In genomic region chr5:136045408-136045807, GRCm38 (mm10) we compare ENCODE assay signal across 9 mouse cellular contexts. TPM values are rescaled to one million over a fixed set of nuclear protein-coding genes. Genes with fewer than 3 reads are reported as not detected.
DNase-seq lines count a peak whose midpoint lies in the region; ATAC-seq and TF ChIP-seq lines count a peak whose summit lies in the region.
"Had no signal": no experiment of that assay in that cellular context is flagged by ENCODE, and none has a peak within 500 bp of the region (broad histone marks: within the 10 kb centered on the region; RNA-seq: fewer than 3 reads in every experiment).

No protein-coding gene starts in this region.

- 28% methylated on average over 9 of the region's 9 CpGs for WGBS in forebrain, postnatal 0 days
- 44% methylated on average over 9 of the region's 9 CpGs for WGBS in forebrain, embryonic 11.5 days
- WGBS in limb, embryonic 11.5 days: 42% methylated on average over 9 of the region's 9 CpGs

- no peaks in the 10 kb centered on the region for H3K9me3 ChIP-seq in forebrain, postnatal 0 days (ENCODE audit: low read length)
- no peaks in the 10 kb centered on the region for H3K9me3 ChIP-seq in forebrain, embryonic 11.5 days (ENCODE audit: control insufficient read depth, low read length)
- H3K9me3 ChIP-seq in limb, embryonic 11.5 days (ENCODE audit: control insufficient read depth, low read length): no peaks in the 10 kb centered on the region
- H3K9me3 ChIP-seq: hindbrain, embryonic 15.5 days had no signal

- H3K4me2 ChIP-seq in forebrain, postnatal 0 days (ENCODE audit: low read depth): no peak overlapping the region
- no peak overlapping the region for H3K4me2 ChIP-seq in forebrain, embryonic 11.5 days (ENCODE audit: low read depth, low read length, severe bottlenecking)
- no peak overlapping the region for H3K4me2 ChIP-seq in limb, embryonic 11.5 days (ENCODE audit: low read depth, severe bottlenecking)
- H3K4me2 ChIP-seq: hindbrain, embryonic 15.5 days had no signal

- in situ Hi-C loops in Patski (cut with MboI; ENCODE audit: low pct_unique_long_range_greater_than_20kb): loop anchor here (5.0 kb wide), 2 partner anchors 63 to 143 kb away; partner anchors contain the start of gene Zp3

- POLR2A ChIA-PET in Patski (lab: Charles Lee): no interaction called here

- DNase-seq in forebrain, postnatal 0 days: no peak
- DNase-seq in forebrain, embryonic 11.5 days (ENCODE audit: low spot score): no peak
- peak; percentile 55 for DNase-seq in 3T3-L1 (ENCODE audit: low read depth, low spot score)
- no peak for DNase-seq in Patski (ENCODE audit: low read depth, low spot score)
- DNase-seq in limb, embryonic 11.5 days (ENCODE audit: low spot score): peak; percentile 41
- DNase-seq in layer of hippocampus, postnatal 14 days (ENCODE audit: low spot score in 2 of 2): no peak
- DNase-seq in heart, adult 11 months: no peak
- DNase-seq in left cerebral cortex, adult 11 months (ENCODE audit: low spot score): no peak

- no peaks in the 10 kb centered on the region for H3K4me1 ChIP-seq in forebrain, postnatal 0 days (ENCODE audit: insufficient read depth)
- H3K4me1 ChIP-seq in forebrain, embryonic 11.5 days (replicated peaks; ENCODE audit: control insufficient read depth, insufficient read depth, low read length): no peaks in the 10 kb centered on the region
- no peaks in the 10 kb centered on the region for H3K4me1 ChIP-seq in limb, embryonic 11.5 days (ENCODE audit: control insufficient read depth, insufficient read depth, low read length)

- H3K4me3 ChIP-seq in forebrain, postnatal 0 days (ENCODE audit: low read depth, low read length): no peak overlapping the region
- no peak overlapping the region for H3K4me3 ChIP-seq in forebrain, embryonic 11.5 days (ENCODE audit: low read depth, low read length)
- no peak overlapping the region for H3K4me3 ChIP-seq in limb, embryonic 11.5 days (ENCODE audit: low read depth, low read length)
- H3K4me3 ChIP-seq: hindbrain, embryonic 15.5 days had no signal

- ATAC-seq in forebrain, postnatal 0 days: no peak
- no peak for ATAC-seq in forebrain, embryonic 11.5 days (replicated peaks; ENCODE audit: low FRiP score)
- ATAC-seq in Patski: no peak
- ATAC-seq in limb, embryonic 11.5 days (ENCODE audit: insufficient number of reproducible peaks, low FRiP score, low TSS enrichment, low read depth): no peak

- no peak overlapping the region for H3K27ac ChIP-seq in forebrain, postnatal 0 days (ENCODE audit: low read depth, low read length)
- H3K27ac ChIP-seq in forebrain, embryonic 11.5 days (ENCODE audit: low read depth, low read length): no peak overlapping the region
- H3K27ac ChIP-seq in limb, embryonic 11.5 days (replicated peaks; ENCODE audit: low read depth, low read length): no peak overlapping the region
- H3K27ac ChIP-seq: hindbrain, embryonic 15.5 days had no signal

- peak; percentile 43; the same call in 1 of the 2 replicates for TF ChIP-seq CTCF in forebrain, postnatal 0 days (IDR thresholded peaks at IDR 0.05; ENCODE audit: low read depth)
- TF ChIP-seq CTCF in Patski (IDR thresholded peaks at IDR 0.05): peak; percentile 66

- CTCF ChIA-PET in Patski (lab: Charles Lee): interaction anchor here (0.6 to 4.5 kb wide), 18 partner anchors 9 to 168 kb away, joined by 3 to 46 read pairs (median 4); partner anchors contain the start of genes Upk3bl and Zp3

- no peaks in the 10 kb centered on the region for H3K36me3 ChIP-seq in forebrain, postnatal 0 days (ENCODE audit: insufficient read depth)
- no peaks in the 10 kb centered on the region for H3K36me3 ChIP-seq in forebrain, embryonic 11.5 days (ENCODE audit: control insufficient read depth, insufficient read depth, low read length)
- H3K36me3 ChIP-seq in limb, embryonic 11.5 days (ENCODE audit: control insufficient read depth, insufficient read depth, low read length): no peaks in the 10 kb centered on the region
- H3K36me3 ChIP-seq: hindbrain, embryonic 15.5 days had no signal

- H3K27me3 ChIP-seq in forebrain, postnatal 0 days (ENCODE audit: insufficient read depth, low read length): no peaks in the 10 kb centered on the region
- H3K27me3 ChIP-seq in forebrain, embryonic 11.5 days (ENCODE audit: control insufficient read depth, insufficient read depth, low read length): no peaks in the 10 kb centered on the region
- H3K27me3 ChIP-seq in Patski: no peaks in the 10 kb centered on the region
- no peaks in the 10 kb centered on the region for H3K27me3 ChIP-seq in limb, embryonic 11.5 days (ENCODE audit: control insufficient read depth, insufficient read depth, low read length)
- H3K27me3 ChIP-seq: hindbrain, embryonic 15.5 days had no signal

- no peak overlapping the region for H3K9ac ChIP-seq in forebrain, postnatal 0 days
- no peak overlapping the region for H3K9ac ChIP-seq in forebrain, embryonic 11.5 days (ENCODE audit: low read length)
- H3K9ac ChIP-seq in limb, embryonic 11.5 days (ENCODE audit: low read length): no peak overlapping the region
- H3K9ac ChIP-seq: hindbrain, embryonic 15.5 days had no signal

RNA-seq across cellular contexts. Expression of gene Upk3b, which starts 7.1 kb away (rescaled TPM):
- 0.19 TPM in 1 of 2 replicates, not detected in the other for total RNA-seq in forebrain, postnatal 0 days (2014; rRNA removed)
- not detected in 2 replicates for polyA plus RNA-seq in forebrain, postnatal 0 days (2015; fragmentation: Nextera tagmentation; extraction: Ambion mirVana)
- polyA plus RNA-seq in forebrain, embryonic 11.5 days (2014; fragmentation: Nextera tagmentation; extraction: Ambion mirVana): not detected in 2 replicates
- 0.95 TPM for polyA plus RNA-seq in Patski (2021)
- 0.18 and 0.67 TPM in 2 replicates for polyA plus RNA-seq in limb, embryonic 11.5 days (2014; fragmentation: Nextera tagmentation; extraction: Ambion mirVana)
- not detected for total RNA-seq in layer of hippocampus, postnatal 14 days (2021)
- polyA plus RNA-seq: hindbrain, embryonic 15.5 days had no signal

RNA-seq across cellular contexts. Expression of gene Upk3bl, which starts 8.9 kb away (rescaled TPM):
- total RNA-seq in forebrain, postnatal 0 days (2014; rRNA removed): not detected in 2 replicates
- not detected in 2 replicates for polyA plus RNA-seq in forebrain, postnatal 0 days (2015; fragmentation: Nextera tagmentation; extraction: Ambion mirVana)
- polyA plus RNA-seq in forebrain, embryonic 11.5 days (2014; fragmentation: Nextera tagmentation; extraction: Ambion mirVana): 0.77 and 0.80 TPM in 2 replicates
- polyA plus RNA-seq in Patski (2021): 5.7 TPM
- polyA plus RNA-seq in limb, embryonic 11.5 days (2014; fragmentation: Nextera tagmentation; extraction: Ambion mirVana): 4.0 TPM in 2 replicates
- total RNA-seq in layer of hippocampus, postnatal 14 days (2021): not detected

RNA-seq across cellular contexts. Expression of gene Rasa4, which starts 38.3 kb away (rescaled TPM):
- total RNA-seq in forebrain, postnatal 0 days (2014; rRNA removed): 8.5 and 11.5 TPM in 2 replicates
- polyA plus RNA-seq in forebrain, postnatal 0 days (2015; fragmentation: Nextera tagmentation; extraction: Ambion mirVana): 5.8 and 9.0 TPM in 2 replicates
- polyA plus RNA-seq in forebrain, embryonic 11.5 days (2014; fragmentation: Nextera tagmentation; extraction: Ambion mirVana): 4.3 and 7.2 TPM in 2 replicates
- polyA plus RNA-seq in Patski (2021): 8.7 TPM
- polyA plus RNA-seq in limb, embryonic 11.5 days (2014; fragmentation: Nextera tagmentation; extraction: Ambion mirVana): 3.3 and 4.4 TPM in 2 replicates
- total RNA-seq in layer of hippocampus, postnatal 14 days (2021): 1 to 10 TPM; 4.3 to 4.4 TPM

RNA-seq across cellular contexts. Expression of gene Dtx2, which starts 50.8 kb away (rescaled TPM):
- 19.5 and 25.3 TPM in 2 replicates for total RNA-seq in forebrain, postnatal 0 days (2014; rRNA removed)
- polyA plus RNA-seq in forebrain, postnatal 0 days (2015; fragmentation: Nextera tagmentation; extraction: Ambion mirVana): 17.6 and 20.0 TPM in 2 replicates
- 35.4 and 37.0 TPM in 2 replicates for polyA plus RNA-seq in forebrain, embryonic 11.5 days (2014; fragmentation: Nextera tagmentation; extraction: Ambion mirVana)
- 22.2 TPM for polyA plus RNA-seq in Patski (2021)
- polyA plus RNA-seq in limb, embryonic 11.5 days (2014; fragmentation: Nextera tagmentation; extraction: Ambion mirVana): 32.3 and 33.8 TPM in 2 replicates
- total RNA-seq in layer of hippocampus, postnatal 14 days (2021): 1 to 10 TPM; 9.1 to 9.5 TPM

Comparison
In these comparisons a context has a peak if more than half of its experiments do, and no peak if none do; other contexts are left out.
1. DNase-seq: peak in 3T3-L1 (single experiment) and limb, embryonic 11.5 days (single experiment); none in forebrain, postnatal 0 days (single experiment), forebrain, embryonic 11.5 days (single experiment), Patski (single experiment), layer of hippocampus, postnatal 14 days (0 of 2), heart, adult 11 months (single experiment) and left cerebral cortex, adult 11 months (single experiment).